Mouse (Mus musculus): ENCODE measurements around the gene Rps12. TPM values are rescaled to one million over a fixed set of nuclear protein-coding genes. Genes with fewer than 3 reads are reported as not detected.

Rps12 gene
- total RNA-seq, 2 experiments from 2014 or later: 169 to 225 TPM

DNA sequence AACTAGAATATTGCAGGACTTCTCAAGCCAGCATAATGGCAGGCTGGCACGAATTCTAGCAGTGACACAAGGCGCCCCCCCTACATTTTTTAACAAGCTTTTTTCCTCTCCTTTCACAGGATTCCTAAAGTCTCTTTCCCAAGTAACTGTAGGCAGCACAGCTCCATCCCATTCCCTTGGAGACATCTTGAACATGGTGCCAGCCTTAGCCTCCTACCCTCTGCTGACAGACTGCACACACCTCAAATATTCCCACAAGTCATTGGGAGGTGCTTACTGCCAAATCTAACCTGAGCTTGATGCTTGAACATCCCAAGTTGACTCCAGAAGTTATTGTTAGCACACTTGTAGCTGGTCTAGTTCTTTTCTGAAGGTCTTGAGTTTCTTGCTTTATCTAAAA lies 3.0 kb downstream of the Rps12 start:
- Histone ChIP-seq H3K4me3 (no peak overlapping the region), H3K27ac (no peak overlapping the region)
- no peak for TF ChIP-seq CTCF (IDR thresholded peaks at IDR 0.05)
- intact Hi-C loops (cut with DNase I): loop anchor here (10.0 kb wide), 1 partner anchor 1059 kb away; no protein-coding TSS in a partner anchor
- DNase-seq (ENCODE audit: extremely low spot score in 1 of 2, low spot score in 2 of 2): no peak

GRCm38 (mm10) chr10:23783493-23783884 lies 3.6 kb downstream of the Rps12 start:
- no peak for DNase-seq (ENCODE audit: extremely low spot score in 1 of 2, low spot score in 2 of 2)
- no peak for TF ChIP-seq CTCF (IDR thresholded peaks at IDR 0.05)
- Histone ChIP-seq H3K27ac (no peak overlapping the region), H3K4me3 (no peak overlapping the region)
- intact Hi-C loops (cut with DNase I): loop anchor here (10.0 kb wide), 1 partner anchor 1059 kb away; no protein-coding TSS in a partner anchor

GRCm38 (mm10) chr10:23782855-23783492 lies 4.1 kb downstream of the Rps12 start:
- TF ChIP-seq CTCF (IDR thresholded peaks at IDR 0.05): no peak
- DNase-seq (ENCODE audit: extremely low spot score in 1 of 2, low spot score in 2 of 2): no peak
- no peak overlapping the region for H3K4me3 ChIP-seq
- H3K27ac ChIP-seq: no peak overlapping the region
- intact Hi-C loops (cut with DNase I): loop anchor here (10.0 kb wide), 1 partner anchor 1058 kb away; no protein-coding TSS in a partner anchor

GRCm38 (mm10) chr10:23781760-23782735 lies 5.0 kb downstream of the Rps12 start:
- intact Hi-C loops (cut with DNase I): loop anchor here (10.0 kb wide), 1 partner anchor 1057 kb away; no protein-coding TSS in a partner anchor
- DNase-seq (ENCODE audit: extremely low spot score in 1 of 2, low spot score in 2 of 2): no peak
- no peak for TF ChIP-seq CTCF (IDR thresholded peaks at IDR 0.05)
- Histone ChIP-seq H3K27ac (no peak overlapping the region), H3K4me3 (no peak overlapping the region)

- H3K4me3 ChIP-seq: no peak overlapping the region
- intact Hi-C loops (cut with DNase I): loop anchor here (10.0 kb wide), 1 partner anchor 1056 kb away; no protein-coding TSS in a partner anchor
- no peak for DNase-seq (ENCODE audit: extremely low spot score in 1 of 2, low spot score in 2 of 2)
- TF ChIP-seq CTCF (IDR thresholded peaks at IDR 0.05): no peak
- no peak overlapping the region for H3K27ac ChIP-seq
Observed at GRCm38 (mm10) chr10:23780539-23781275, 6.4 kb downstream of the Rps12 start.

DNA sequence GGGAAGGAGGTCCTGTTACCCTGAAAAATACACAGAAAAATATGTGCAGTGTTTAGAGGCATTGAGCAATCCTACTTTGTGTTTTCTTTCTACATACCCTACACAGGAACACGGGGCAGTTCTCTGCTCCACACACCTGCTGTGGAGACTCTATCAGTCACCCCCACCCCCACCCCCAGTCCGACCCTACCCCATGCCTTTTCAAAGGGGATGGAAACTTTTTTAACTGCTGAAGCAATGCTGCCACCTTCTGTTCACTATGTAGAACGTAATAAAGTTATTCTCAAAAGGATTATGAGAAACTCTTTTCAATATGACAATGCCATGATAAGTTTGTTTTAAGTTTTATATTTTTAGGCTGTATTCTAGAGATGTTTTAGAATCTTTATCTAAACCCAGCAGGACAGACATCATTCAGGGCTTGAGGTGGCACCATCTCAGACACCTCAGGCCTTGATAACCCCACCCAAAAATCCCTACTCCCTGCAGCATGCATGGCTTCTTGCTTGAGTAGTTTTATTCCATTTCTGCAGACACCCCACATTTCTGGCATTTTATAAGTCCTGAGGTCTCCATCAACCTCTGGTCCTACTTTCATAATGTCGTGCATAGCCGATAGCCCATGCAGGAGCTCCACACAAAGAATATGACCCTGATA lies 9.7 kb downstream of the Rps12 start:
- peak; percentile 58 for TF ChIP-seq CTCF (IDR thresholded peaks at IDR 0.05)
- H3K4me3 ChIP-seq: no peak overlapping the region
- intact Hi-C loops (cut with DNase I): loop anchor here (1.0 to 10.0 kb wide), 4 partner anchors 373 to 1003 kb away; no protein-coding TSS in a partner anchor
- no peak overlapping the region for H3K27ac ChIP-seq
- DNase-seq (ENCODE audit: extremely low spot score in 1 of 2, low spot score in 2 of 2): no peak

DNA sequence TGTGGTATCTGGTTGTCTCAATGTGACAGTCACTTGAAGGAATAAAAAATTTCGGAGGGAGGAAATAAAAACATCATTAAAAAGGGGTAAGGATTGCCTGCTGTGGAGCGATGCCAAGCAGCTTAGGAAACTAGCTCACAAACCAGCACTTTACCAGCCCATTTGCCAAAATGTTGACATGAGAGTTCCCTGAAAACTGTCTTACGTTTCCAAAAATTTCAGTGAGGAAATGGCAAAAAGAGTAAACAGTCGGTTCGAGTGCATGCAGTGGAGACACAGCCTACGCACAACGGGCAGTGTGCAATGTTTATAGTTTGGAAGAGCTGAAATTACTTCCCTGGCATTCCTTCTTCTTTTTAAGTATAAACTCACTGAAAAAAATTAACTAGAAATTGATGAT lies 32.9 kb downstream of the Rps12 start:
- no peak for TF ChIP-seq CTCF (IDR thresholded peaks at IDR 0.05)
- Histone ChIP-seq H3K4me3 (no peak overlapping the region), H3K27ac (no peak overlapping the region)
- intact Hi-C loops (cut with DNase I): no loop called here
- no peak for DNase-seq (ENCODE audit: extremely low spot score in 1 of 2, low spot score in 2 of 2)

Other genes with a start within 250 kb of the Rps12 start
- gene Slc18b1, start 9.7 kb upstream of the Rps12 start, total RNA-seq (2021): 10 to 100 TPM; 26.9 to 31.0 TPM
- gene Vnn3, start 64.2 kb upstream of the Rps12 start, total RNA-seq (2021): not detected
- under 1 TPM in 1 of 2 experiments, not detected in 1; 0.14 TPM for gene Vnn1, start 107.4 kb upstream of the Rps12 start, total RNA-seq (2021)
- not detected for gene Taar1, start 133.1 kb upstream of the Rps12 start, total RNA-seq (2021)
- not detected for gene Taar2, start 151.3 kb upstream of the Rps12 start, total RNA-seq (2021)
- not detected for gene Taar3, start 162.3 kb upstream of the Rps12 start, total RNA-seq (2021)
- gene Taar4, start 173.2 kb upstream of the Rps12 start, total RNA-seq (2021): not detected
- gene Taar5, start 183.4 kb upstream of the Rps12 start, total RNA-seq (2021): not detected
- gene Taar6, start 198.4 kb upstream of the Rps12 start, total RNA-seq (2021): not detected
- not detected for gene Taar7a, start 206.2 kb upstream of the Rps12 start, total RNA-seq (2021)
- gene Taar7b, start 212.7 kb upstream of the Rps12 start, total RNA-seq (2021): not detected
- gene Taar7d, start 239.9 kb upstream of the Rps12 start, total RNA-seq (2021): not detected

Measured in left cerebral cortex, adult 2 months (tissue).